Mouse (Mus musculus): ENCODE data around the gene Dhrs9.

DNA sequence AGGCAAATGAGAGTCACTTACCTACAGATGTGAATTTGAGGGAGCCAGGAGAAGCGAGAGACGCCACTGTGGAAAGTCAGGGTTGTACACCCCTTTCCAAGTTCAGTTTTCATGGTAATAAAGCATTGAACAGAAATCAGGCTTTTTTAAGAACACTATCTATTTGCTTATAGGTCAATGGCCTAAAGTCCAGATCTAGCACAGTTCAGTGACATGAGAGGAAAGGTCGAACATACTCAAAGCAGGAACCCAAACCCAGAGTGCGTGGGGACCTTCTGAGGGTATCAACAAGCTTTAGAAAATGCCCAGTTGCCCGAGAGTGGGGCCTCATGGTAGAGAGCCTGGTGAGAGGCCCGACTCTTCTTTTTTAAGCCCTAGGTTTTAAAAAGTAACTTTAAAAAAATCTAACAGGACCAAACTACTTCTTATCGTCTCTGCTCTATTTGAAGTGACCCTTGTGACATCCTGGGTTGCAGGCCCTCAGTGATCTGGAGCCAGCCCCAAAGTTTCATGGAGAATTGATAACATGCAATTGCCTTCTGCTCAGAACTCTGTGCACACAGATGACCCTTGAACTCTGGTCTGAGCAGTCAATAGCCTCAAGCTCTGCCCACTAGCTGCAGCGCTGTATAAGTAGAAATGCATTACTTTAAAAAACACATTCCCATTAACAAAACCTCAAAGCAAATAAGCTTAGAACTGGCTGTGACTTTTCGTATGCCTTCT is 37.6 kb upstream of the Dhrs9 start, which contains the start of gene Abcb11:
- TF ChIP-seq CTCF (conservative IDR thresholded peaks at IDR 0.05; ENCODE audit: low read length) (no peak), POU5F1 (IDR thresholded peaks at IDR 0.05; ENCODE audit: borderline replicate concordance, low read length) (no peak)
